Mouse (Mus musculus): Measurements from ENCODE around the gene Rnf24. TPM values are rescaled to one million over a fixed set of nuclear protein-coding genes. Genes with fewer than 3 reads are reported as not detected.

The Rnf24 gene
- 1.6 and 2.3 TPM in 2 replicates for polyA plus RNA-seq (2015; fragmentation: Nextera tagmentation; extraction: Ambion mirVana)

GRCm38 (mm10) chr2:131352747-131353563 is at the start of gene Rnf24:
Rnf24 (minus strand) TSS chr2:131352892.

DNA sequence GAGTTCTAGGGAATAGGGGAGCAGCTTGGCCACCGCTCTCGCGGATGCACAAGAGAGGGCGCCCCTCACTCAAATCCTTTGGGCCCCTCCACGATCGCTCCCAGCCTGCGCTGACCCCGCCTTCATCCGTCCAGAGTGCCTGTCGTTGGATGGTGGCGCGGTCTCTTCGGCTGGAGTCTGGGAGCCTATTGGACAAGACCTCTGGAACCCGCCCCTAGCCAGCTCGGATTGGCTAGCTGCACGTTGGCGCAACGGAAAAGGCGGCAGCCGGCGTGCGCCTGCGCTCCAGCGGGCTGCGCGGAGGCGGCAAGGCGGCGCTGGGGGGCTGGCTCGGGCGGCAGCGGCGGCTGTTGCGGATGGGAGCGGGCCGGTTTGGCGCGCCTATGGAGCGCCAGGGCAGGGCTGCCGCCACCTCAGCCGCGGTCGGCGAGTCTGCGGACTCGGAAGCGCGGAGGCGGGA is 90.4 kb downstream of the Rnf24 start, which contains the start of gene Pank2:
Gene Pank2, plus strand, starts transcription at position 283 of the 460 bp plus-strand sequence.

Small RNA genes lying within 50 kb of the gene (microRNA-seq; reads per million reads assigned to microRNA genes)
- 22.4 reads per million, percentile 25 among the genes with 10 or more reads in this experiment for gene Mir103-2 (ENCODE audit: borderline replicate concordance, insufficient number of aligned reads)

Other genes starting within 250 kb of the Rnf24 start
- 5.6 and 6.3 TPM in 2 replicates for gene Hspa12b, start 225.6 kb downstream of the Rnf24 start, polyA plus RNA-seq (2015; fragmentation: Nextera tagmentation; extraction: Ambion mirVana)
- not detected in 2 replicates for gene Gm11037, start 219.4 kb downstream of the Rnf24 start, polyA plus RNA-seq (2015; fragmentation: Nextera tagmentation; extraction: Ambion mirVana)
- gene 1700037H04Rik, start 192.8 kb downstream of the Rnf24 start, polyA plus RNA-seq (2015; fragmentation: Nextera tagmentation; extraction: Ambion mirVana), result 49.6 and 59.0 TPM in 2 replicates
- gene Cenpb, start 172.8 kb downstream of the Rnf24 start, polyA plus RNA-seq (2015; fragmentation: Nextera tagmentation; extraction: Ambion mirVana), result 12.9 and 13.2 TPM in 2 replicates
- 20.0 and 21.6 TPM in 2 replicates for gene Cdc25b, start 165.9 kb downstream of the Rnf24 start, polyA plus RNA-seq (2015; fragmentation: Nextera tagmentation; extraction: Ambion mirVana)
- gene Spef1, start 165.6 kb downstream of the Rnf24 start, polyA plus RNA-seq (2015; fragmentation: Nextera tagmentation; extraction: Ambion mirVana), result 1.2 and 2.0 TPM in 2 replicates
- gene Ap5s1, start 145.8 kb downstream of the Rnf24 start, polyA plus RNA-seq (2015; fragmentation: Nextera tagmentation; extraction: Ambion mirVana), result 24.1 and 26.4 TPM in 2 replicates
- gene Mavs, start 118.8 kb downstream of the Rnf24 start, polyA plus RNA-seq (2015; fragmentation: Nextera tagmentation; extraction: Ambion mirVana), result 9.8 and 17.9 TPM in 2 replicates
- gene Pank2, start 90.4 kb downstream of the Rnf24 start, polyA plus RNA-seq (2015; fragmentation: Nextera tagmentation; extraction: Ambion mirVana), result 36.9 and 46.2 TPM in 2 replicates
- 18.3 and 23.6 TPM in 2 replicates for gene Smox, start 138.6 kb upstream of the Rnf24 start, polyA plus RNA-seq (2015; fragmentation: Nextera tagmentation; extraction: Ambion mirVana)
- gene Adra1d, start 209.4 kb upstream of the Rnf24 start, polyA plus RNA-seq (2015; fragmentation: Nextera tagmentation; extraction: Ambion mirVana), result 2.6 and 6.7 TPM in 2 replicates

All from adrenal gland, postnatal 0 days (tissue).